Mouse (Mus musculus): Measurements from ENCODE around the gene Sprr3.

DNA sequence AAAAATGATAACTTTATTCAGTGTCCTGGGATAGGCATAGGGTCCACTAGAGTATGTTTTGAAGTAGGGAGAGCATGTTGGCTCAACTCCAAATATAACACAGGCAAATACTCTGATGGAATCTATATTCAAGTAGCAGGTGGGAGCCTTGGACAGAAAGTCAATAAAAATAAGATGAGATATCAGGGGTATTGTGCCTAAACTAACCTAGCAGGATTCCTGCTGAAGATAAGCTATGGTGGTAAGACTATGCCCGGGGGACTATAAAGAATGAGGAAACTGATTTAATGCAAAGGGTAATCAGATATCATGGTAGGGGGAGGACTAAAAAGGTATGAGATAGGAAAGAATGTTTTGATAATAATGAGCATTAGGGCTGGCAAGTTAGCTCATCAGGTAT, 49.7 kb upstream of the Sprr3 start:
- TF ChIP-seq CTCF (IDR thresholded peaks at IDR 0.05; ENCODE audit: extremely low read depth, insufficient read length, insufficient replicate concordance, low read depth, low read length) = no peak
- no peak for TF ChIP-seq POLR2A (IDR thresholded peaks at IDR 0.05; ENCODE audit: low read depth, low read length)
